In genomic region chr3:129979510-129979909, GRCm38 (mm10) we compare ENCODE assay signal across 17 mouse cellular contexts.
"Had no signal": no experiment of that assay in that cellular context is flagged by ENCODE, and none has a peak within 500 bp of the region (broad histone marks: within the 10 kb centered on the region; RNA-seq: fewer than 3 reads in every experiment).

No protein-coding gene starts in this region.

- H3K4me2 ChIP-seq: lung, embryonic 14.5 days; midbrain, embryonic 13.5 days; midbrain, embryonic 15.5 days; neural tube, embryonic 12.5 days had no signal

- H3K4me1 ChIP-seq: midbrain, embryonic 13.5 days; midbrain, embryonic 15.5 days; neural tube, embryonic 12.5 days had no signal

- H3K9me3 ChIP-seq: megakaryocyte, embryonic 14.5 days; midbrain, embryonic 13.5 days; midbrain, embryonic 15.5 days; neural tube, embryonic 12.5 days had no signal

- H3K27ac ChIP-seq: liver, embryonic 14.5 days; midbrain, embryonic 13.5 days; midbrain, embryonic 15.5 days; neural tube, embryonic 12.5 days had no signal

- DNase-seq: lung, adult 18-20 months; lung, embryonic 14.5 days; lung, postnatal 10 days; lung, postnatal 4 days; retina, postnatal 1 day; right cerebral cortex, adult 18-20 months; right cerebral cortex, postnatal 25 days; right cerebral cortex, postnatal 4 days; spleen, adult 18-20 months; thymus, adult 18-20 months; thymus, postnatal 14 days; thymus, postnatal 36 days had no signal

- H3K9ac ChIP-seq: liver, embryonic 14.5 days; lung, embryonic 14.5 days; midbrain, embryonic 13.5 days; midbrain, embryonic 15.5 days; neural tube, embryonic 12.5 days had no signal

- H3K27me3 ChIP-seq: megakaryocyte, embryonic 14.5 days; midbrain, embryonic 13.5 days; midbrain, embryonic 15.5 days; neural tube, embryonic 12.5 days had no signal

- H3K4me3 ChIP-seq: midbrain, embryonic 13.5 days; midbrain, embryonic 15.5 days; neural tube, embryonic 12.5 days had no signal

- ATAC-seq: midbrain, embryonic 13.5 days; midbrain, embryonic 15.5 days had no signal
